9 mouse cellular contexts compared by ENCODE assay signal in genomic region chr13:9882362-9883282, GRCm38 (mm10).
DNase-seq lines count a peak whose midpoint lies in the region; ATAC-seq and TF ChIP-seq lines count a peak whose summit lies in the region.
"Had no signal": no experiment of that assay in that cellular context is flagged by ENCODE, and none has a peak within 500 bp of the region (broad histone marks: within the 10 kb centered on the region; RNA-seq: fewer than 3 reads in every experiment).

No protein-coding gene starts in this region.

- dilution Hi-C loops in CH12.LX (cut with MboI; ENCODE audit: extremely low pct_ligation_motif_present, extremely low pct_unique_long_range_greater_than_20kb, low sequenced_read_pairs), result no loop called here

- DNase-seq in CH12.LX (ENCODE audit: extremely low read depth), result peak; percentile 71
- peak; percentile 90 for DNase-seq in brain, adult 2 months (ENCODE audit: low read depth, low spot score)
- peak; percentile 59 for DNase-seq in fibroblast of lung, adult 2 months (ENCODE audit: low read depth)
- DNase-seq in telencephalon, adult 2 months (ENCODE audit: low read depth, low spot score), result peak; percentile 79

- no peaks in the 10 kb centered on the region for H3K27me3 ChIP-seq in CH12.LX (replicated peaks)
- H3K27me3 ChIP-seq in heart, embryonic 12.5 days (replicated peaks), result no peaks in the 10 kb centered on the region
- H3K27me3 ChIP-seq in kidney, embryonic 14.5 days (ENCODE audit: control insufficient read depth, insufficient read depth, low read length), result no peaks in the 10 kb centered on the region
- no peaks in the 10 kb centered on the region for H3K27me3 ChIP-seq in limb, embryonic 12.5 days

- TF ChIP-seq CTCF in CH12.LX (conservative IDR thresholded peaks at IDR 0.05 in 1 of 2, IDR thresholded peaks at IDR 0.05 in 1 of 2; ENCODE audit: low read depth in 2 of 2, low read length in 2 of 2), result peak; percentile 39 to 90; a peak in 3 of 4 replicates

- peak; percentile 97 for TF ChIP-seq RAD21 in CH12.LX (IDR thresholded peaks at IDR 0.05; ENCODE audit: low read depth, low read length)

- no peaks in the 10 kb centered on the region for H3K79me2 ChIP-seq in CH12.LX (replicated peaks; ENCODE audit: control insufficient read depth, extremely low read depth, insufficient read depth, poor library complexity, severe bottlenecking)

- H3K4me2 ChIP-seq in CH12.LX (ENCODE audit: insufficient read depth, low read depth, poor library complexity, severe bottlenecking), result no peak overlapping the region
- H3K4me2 ChIP-seq in heart, embryonic 12.5 days, result no peak overlapping the region
- no peak overlapping the region for H3K4me2 ChIP-seq in kidney, embryonic 14.5 days (replicated peaks; ENCODE audit: low read depth, low read length)
- H3K4me2 ChIP-seq in limb, embryonic 12.5 days, result no peak overlapping the region

- no peak overlapping the region for H3K9ac ChIP-seq in CH12.LX (ENCODE audit: insufficient read depth, low read depth)
- no peak overlapping the region for H3K9ac ChIP-seq in heart, embryonic 12.5 days
- H3K9ac ChIP-seq in kidney, embryonic 14.5 days (ENCODE audit: low read depth, low read length), result no peak overlapping the region
- no peak overlapping the region for H3K9ac ChIP-seq in limb, embryonic 12.5 days (replicated peaks)

- no peaks in the 10 kb centered on the region for H3K36me3 ChIP-seq in CH12.LX (replicated peaks in 1 of 2; ENCODE audit: control insufficient read depth in 1 of 2, insufficient read depth in 1 of 2, low read length in 1 of 2)
- H3K36me3 ChIP-seq in heart, embryonic 12.5 days, result no peaks in the 10 kb centered on the region
- H3K36me3 ChIP-seq in kidney, embryonic 14.5 days (ENCODE audit: control insufficient read depth, insufficient read depth, low read length), result no peaks in the 10 kb centered on the region
- H3K36me3 ChIP-seq in limb, embryonic 12.5 days, result no peaks in the 10 kb centered on the region

- H3K9me3 ChIP-seq in CH12.LX (replicated peaks; ENCODE audit: low read length), result no peaks in the 10 kb centered on the region
- H3K9me3 ChIP-seq in heart, embryonic 12.5 days (replicated peaks), result no peaks in the 10 kb centered on the region
- H3K9me3 ChIP-seq in kidney, embryonic 14.5 days (ENCODE audit: control insufficient read depth, low read length), result no peaks in the 10 kb centered on the region
- H3K9me3 ChIP-seq in limb, embryonic 12.5 days, result no peaks in the 10 kb centered on the region

- TF ChIP-seq POLR2A in CH12.LX (IDR thresholded peaks at IDR 0.05; ENCODE audit: low read depth, low read length), result no peak

- 42% methylated on average over 15 of the region's 15 CpGs for WGBS in heart, embryonic 12.5 days
- 40% methylated on average over 15 of the region's 15 CpGs for WGBS in kidney, embryonic 14.5 days
- 60% methylated on average over 15 of the region's 15 CpGs for WGBS in limb, embryonic 12.5 days

- no peak for TF ChIP-seq EP300 in CH12.LX (IDR thresholded peaks at IDR 0.05; ENCODE audit: low read length)

- in situ Hi-C loops in CH12.LX (cut with MboI; ENCODE audit: low pct_ligation_motif_present, low pct_unique_long_range_greater_than_20kb, low sequenced_read_pairs), result loop anchor here (25.0 kb wide), 1 partner anchor 455 kb away; no protein-coding TSS in a partner anchor

- H3K27ac ChIP-seq in CH12.LX (ENCODE audit: insufficient read depth, low read depth), result no peak overlapping the region
- H3K27ac ChIP-seq in heart, embryonic 12.5 days (ENCODE audit: poor library complexity, severe bottlenecking), result no peak overlapping the region
- H3K27ac ChIP-seq in kidney, embryonic 14.5 days (ENCODE audit: low read depth, low read length), result no peak overlapping the region
- H3K27ac ChIP-seq in limb, embryonic 12.5 days, result no peak overlapping the region

- H3K4me1 ChIP-seq in CH12.LX (ENCODE audit: control insufficient read depth in 1 of 2, insufficient read depth in 2 of 2), result no peaks in the 10 kb centered on the region
- peaks cover 3% of the 10 kb centered on the region; the same call in 1 of the 2 replicates for H3K4me1 ChIP-seq in heart, embryonic 12.5 days (replicated peaks)
- H3K4me1 ChIP-seq in kidney, embryonic 14.5 days (ENCODE audit: control insufficient read depth, insufficient read depth, low read length), result no peaks in the 10 kb centered on the region
- H3K4me1 ChIP-seq in limb, embryonic 12.5 days (replicated peaks), result no peaks in the 10 kb centered on the region

- H3K4me3 ChIP-seq in CH12.LX (replicated peaks in 1 of 3; ENCODE audit: low read depth in 2 of 3, low read length in 2 of 3, poor library complexity in 1 of 3), result no peak overlapping the region
- no peak overlapping the region for H3K4me3 ChIP-seq in heart, embryonic 12.5 days
- no peak overlapping the region for H3K4me3 ChIP-seq in kidney, embryonic 14.5 days (ENCODE audit: low read length)
- H3K4me3 ChIP-seq in limb, embryonic 12.5 days (replicated peaks), result no peak overlapping the region
- H3K4me3 ChIP-seq: erythroblast, embryonic 14.5 days had no signal

- peak; percentile 87 for ATAC-seq in heart, embryonic 12.5 days (ENCODE audit: insufficient number of reproducible peaks, low FRiP score)
- peak; percentile 92 for ATAC-seq in kidney, embryonic 14.5 days (ENCODE audit: low FRiP score, low TSS enrichment)
- peak; percentile 52; the same call in 1 of the 2 replicates for ATAC-seq in limb, embryonic 12.5 days (ENCODE audit: insufficient number of reproducible peaks, insufficient read depth, low FRiP score, low TSS enrichment, low read depth)
- peak; percentile 46 for ATAC-seq in monocyte, adult 5-6 weeks (replicated peaks; ENCODE audit: insufficient number of reproducible peaks, low FRiP score, low TSS enrichment, poor library complexity, severe bottlenecking)

TF ChIP-seq in CH12.LX, 34 proteins besides CTCF, POLR2A, EP300 and RAD21:
- TF ChIP-seq IRF4 (IDR thresholded peaks at IDR 0.05; ENCODE audit: low read depth, low read length) (no peak; the same call in 1 of the 2 replicates), POLR2AphosphoS2 (IDR thresholded peaks at IDR 0.05; ENCODE audit: low read depth, low read length) (no peak), MEF2A (IDR thresholded peaks at IDR 0.05; ENCODE audit: borderline replicate concordance, low read depth, low read length) (no peak), MXI1 (IDR thresholded peaks at IDR 0.05; ENCODE audit: low read depth, low read length) (no peak), E2F4 (IDR thresholded peaks at IDR 0.05; ENCODE audit: insufficient replicate concordance, low read depth, low read length) (no peak), MYC (IDR thresholded peaks at IDR 0.05; ENCODE audit: low read depth, low read length) (no peak), MAX (IDR thresholded peaks at IDR 0.05; ENCODE audit: low read length) (no peak), CHD1 (IDR thresholded peaks at IDR 0.05; ENCODE audit: low read depth, low read length) (no peak), BHLHE40 (IDR thresholded peaks at IDR 0.05; ENCODE audit: low read depth, low read length) (peak; percentile 23; the same call in 1 of the 2 replicates), ETS1 (conservative IDR thresholded peaks at IDR 0.05; ENCODE audit: low read depth, low read length) (no peak), CHD2 (IDR thresholded peaks at IDR 0.05; ENCODE audit: low read length) (no peak), ZC3H11A (IDR thresholded peaks at IDR 0.05; ENCODE audit: low read depth, low read length) (peak; percentile 80), SMC3 (IDR thresholded peaks at IDR 0.05; ENCODE audit: low read depth, low read length) (peak; percentile 93)
